Mouse (Mus musculus): Measurements from ENCODE around the gene Gdpd5. TPM values are rescaled to one million over a fixed set of nuclear protein-coding genes. Genes with fewer than 3 reads are reported as not detected.

The Gdpd5 gene
- polyA plus RNA-seq, 1 experiment from 2014 or later, result 28.1 TPM

- peak overlapping the region; percentile 98 for H3K27ac ChIP-seq
- peak; percentile 75 for ATAC-seq
- WGBS, result under 1% methylated on average over 24 of the region's 24 CpGs
- H3K27me3 ChIP-seq, result 0 out of 2 replicates have a peak, but pooled peaks cover 9% of the 10 kb centered on the region
- peak overlapping the region; percentile 87 for H3K9ac ChIP-seq
- H3K4me2 ChIP-seq, result peak overlapping the region; percentile 79
- H3K36me3 ChIP-seq (ENCODE audit: poor library complexity, severe bottlenecking), result no peaks in the 10 kb centered on the region
- H3K4me3 ChIP-seq, result peak overlapping the region; percentile 69
- H3K9me3 ChIP-seq (replicated peaks), result no peaks in the 10 kb centered on the region
- H3K4me1 ChIP-seq, result peaks cover 43% of the 10 kb centered on the region
These were observed 562 bp upstream of the Gdpd5 start for GRCm38 (mm10) chr7:99380491-99381213.

GRCm38 (mm10) chr7:99382088-99383000 lies 1.1 kb downstream of the Gdpd5 start:
- Histone ChIP-seq H3K4me3 (peak overlapping the region; percentile 69), H3K4me2 (peak overlapping the region; percentile 79), H3K4me1 (peaks cover 48% of the 10 kb centered on the region), H3K9ac (peak overlapping the region; percentile 87), H3K27me3 (0 out of 2 replicates have a peak, but pooled peaks cover 9% of the 10 kb centered on the region), H3K9me3 (replicated peaks) (no peaks in the 10 kb centered on the region), H3K27ac (peak overlapping the region; percentile 31), H3K36me3 (ENCODE audit: poor library complexity, severe bottlenecking) (peaks cover 3% of the 10 kb centered on the region)
- WGBS, result 9% methylated on average over 30 of the region's 30 CpGs
- ATAC-seq, result no peak

- WGBS, result 61% methylated on average over 5 of the region's 5 CpGs
- H3K27ac ChIP-seq, result no peak overlapping the region
- H3K4me1 ChIP-seq, result peaks cover 48% of the 10 kb centered on the region
These were observed 2.0 kb downstream of the Gdpd5 start for GRCm38 (mm10) chr7:99383246-99383645.

GRCm38 (mm10) chr7:99384101-99384611 lies 2.9 kb downstream of the Gdpd5 start:
- H3K9ac ChIP-seq, result peak overlapping the region; percentile 87
- peaks cover 48% of the 10 kb centered on the region for H3K4me1 ChIP-seq

More at GRCm38 (mm10) chr7:99383246-99383645, 2.0 kb downstream of the Gdpd5 start:
- Histone ChIP-seq H3K27me3 (0 out of 2 replicates have a peak, but pooled peaks cover 9% of the 10 kb centered on the region), H3K9ac (peak overlapping the region; percentile 87), H3K36me3 (ENCODE audit: poor library complexity, severe bottlenecking) (peaks cover 11% of the 10 kb centered on the region), H3K4me2 (peak overlapping the region; percentile 79), H3K9me3 (replicated peaks) (no peaks in the 10 kb centered on the region), H3K4me3 (peak overlapping the region; percentile 69)
- no peak for ATAC-seq

GRCm38 (mm10) chr7:99386030-99386429 lies 4.8 kb downstream of the Gdpd5 start:
- H3K27me3 ChIP-seq, result 0 out of 2 replicates have a peak, but pooled peaks cover 9% of the 10 kb centered on the region
- H3K36me3 ChIP-seq (ENCODE audit: poor library complexity, severe bottlenecking), result peaks cover 26% of the 10 kb centered on the region
- no peak overlapping the region for H3K4me3 ChIP-seq
- WGBS, result 52% methylated on average over 5 of the region's 5 CpGs
- peaks cover 48% of the 10 kb centered on the region for H3K4me1 ChIP-seq
- no peak overlapping the region for H3K27ac ChIP-seq
- ATAC-seq, result no peak
- no peak overlapping the region for H3K4me2 ChIP-seq
- H3K9ac ChIP-seq, result no peak overlapping the region
- H3K9me3 ChIP-seq (replicated peaks), result no peaks in the 10 kb centered on the region

More at GRCm38 (mm10) chr7:99384101-99384611, 2.9 kb downstream of the Gdpd5 start:
- Histone ChIP-seq H3K27ac (peak overlapping the region; percentile 35), H3K9me3 (replicated peaks) (no peaks in the 10 kb centered on the region), H3K36me3 (ENCODE audit: poor library complexity, severe bottlenecking) (peaks cover 20% of the 10 kb centered on the region), H3K27me3 (0 out of 2 replicates have a peak, but pooled peaks cover 9% of the 10 kb centered on the region), H3K4me2 (peak overlapping the region; percentile 79), H3K4me3 (peak overlapping the region; percentile 69)
- 18% methylated on average over 4 of the region's 4 CpGs for WGBS
- ATAC-seq, result no peak

GRCm38 (mm10) chr7:99386811-99387210 lies 5.6 kb downstream of the Gdpd5 start:
- H3K27me3 ChIP-seq, result 0 out of 2 replicates have a peak, but pooled peaks cover 9% of the 10 kb centered on the region
- ATAC-seq, result no peak
- H3K4me1 ChIP-seq, result peaks cover 48% of the 10 kb centered on the region
- no peak overlapping the region for H3K4me3 ChIP-seq
- no peak overlapping the region for H3K9ac ChIP-seq
- peaks cover 34% of the 10 kb centered on the region for H3K36me3 ChIP-seq (ENCODE audit: poor library complexity, severe bottlenecking)
- 91% methylated on average over 4 of the region's 4 CpGs for WGBS
- H3K27ac ChIP-seq, result no peak overlapping the region
- H3K4me2 ChIP-seq, result no peak overlapping the region
- no peaks in the 10 kb centered on the region for H3K9me3 ChIP-seq (replicated peaks)

GRCm38 (mm10) chr7:99387356-99387755 lies 6.1 kb downstream of the Gdpd5 start:
- Histone ChIP-seq H3K9me3 (replicated peaks) (no peaks in the 10 kb centered on the region), H3K4me3 (no peak overlapping the region), H3K9ac (no peak overlapping the region), H3K4me2 (no peak overlapping the region), H3K27me3 (0 out of 2 replicates have a peak, but pooled peaks cover 9% of the 10 kb centered on the region), H3K36me3 (ENCODE audit: poor library complexity, severe bottlenecking) (peaks cover 35% of the 10 kb centered on the region), H3K27ac (no peak overlapping the region), H3K4me1 (peaks cover 44% of the 10 kb centered on the region)
- ATAC-seq, result no peak
- WGBS, result 97% methylated on average over 5 of the region's 5 CpGs

GRCm38 (mm10) chr7:99390559-99390958 lies 9.3 kb downstream of the Gdpd5 start:
- no peak overlapping the region for H3K9ac ChIP-seq
- peaks cover 55% of the 10 kb centered on the region for H3K36me3 ChIP-seq (ENCODE audit: poor library complexity, severe bottlenecking)
- no peak overlapping the region for H3K27ac ChIP-seq

GRCm38 (mm10) chr7:99392696-99393095 lies 11.5 kb downstream of the Gdpd5 start:
- Histone ChIP-seq H3K4me1 (peaks cover 33% of the 10 kb centered on the region), H3K27ac (no peak overlapping the region), H3K36me3 (ENCODE audit: poor library complexity, severe bottlenecking) (peaks cover 50% of the 10 kb centered on the region), H3K4me3 (no peak overlapping the region), H3K9ac (no peak overlapping the region), H3K9me3 (replicated peaks) (no peaks in the 10 kb centered on the region), H3K27me3 (no peaks in the 10 kb centered on the region), H3K4me2 (no peak overlapping the region)
- no peak for ATAC-seq
- 82% methylated on average over 2 of the region's 2 CpGs for WGBS

More at GRCm38 (mm10) chr7:99390559-99390958, 9.3 kb downstream of the Gdpd5 start:
- ATAC-seq, result no peak
- no peaks in the 10 kb centered on the region for H3K27me3 ChIP-seq
- H3K4me2 ChIP-seq, result no peak overlapping the region
- 17% methylated on average over 4 of the region's 4 CpGs for WGBS
- peaks cover 21% of the 10 kb centered on the region for H3K4me1 ChIP-seq
- no peaks in the 10 kb centered on the region for H3K9me3 ChIP-seq (replicated peaks)
- H3K4me3 ChIP-seq, result no peak overlapping the region

GRCm38 (mm10) chr7:99393711-99394325 lies 12.6 kb downstream of the Gdpd5 start:
- ATAC-seq, result no peak
- Histone ChIP-seq H3K9me3 (replicated peaks) (no peaks in the 10 kb centered on the region), H3K9ac (no peak overlapping the region), H3K27me3 (no peaks in the 10 kb centered on the region), H3K4me1 (peaks cover 33% of the 10 kb centered on the region), H3K4me3 (no peak overlapping the region), H3K27ac (no peak overlapping the region), H3K36me3 (ENCODE audit: poor library complexity, severe bottlenecking) (peaks cover 39% of the 10 kb centered on the region), H3K4me2 (no peak overlapping the region)
- 84% methylated on average over 13 of the region's 13 CpGs for WGBS

GRCm38 (mm10) chr7:99395385-99395784 lies 14.2 kb downstream of the Gdpd5 start:
- 81% methylated on average over 4 of the region's 4 CpGs for WGBS
- Histone ChIP-seq H3K4me3 (no peak overlapping the region), H3K36me3 (ENCODE audit: poor library complexity, severe bottlenecking) (peaks cover 44% of the 10 kb centered on the region; the same call in 1 of the 2 replicates), H3K9me3 (replicated peaks) (no peaks in the 10 kb centered on the region), H3K27ac (peak overlapping the region; percentile 5; the same call in 1 of the 2 replicates), H3K4me1 (peaks cover 31% of the 10 kb centered on the region), H3K9ac (no peak overlapping the region), H3K4me2 (no peak overlapping the region), H3K27me3 (no peaks in the 10 kb centered on the region)
- ATAC-seq, result no peak
